Mouse (Mus musculus) heart, postnatal 0 days (tissue): ENCODE measurements around the gene Mrgpre. TPM values are rescaled to one million over a fixed set of nuclear protein-coding genes. Genes with fewer than 3 reads are reported as not detected.
A peak's percentile ranks its signal among the peaks of the same experiment; 100 is the strongest.

ENCODE experiments used
- ATAC-seq: fragments of 200-750 bp; cut with Nextera tagmentation; 2 replicates; pipeline ENCODE4 v1.8.0; 2017; ENCODE audit warnings: low read depth, moderate number of reproducible peaks, moderate library complexity; ENCODE audit not compliant: insufficient read depth
- DNase-seq: peaks from one replicate; pipeline ENCODE4 v3.0.0-alpha.2; 2016; ENCODE audit warnings: low spot score
- H3K27ac ChIP-seq: fragments of 300-500 bp; sonication (generic); 2 replicates; pipeline ENCODE4 v1.5.1; 2014; ENCODE audit warnings: low read depth, mild to moderate bottlenecking
- H3K27me3 ChIP-seq: fragments of 300-500 bp; sonication (generic); 2 replicates; pipeline ENCODE4 v1.6.1; 2014; ENCODE audit warnings: low read length, mixed read lengths; ENCODE audit not compliant: control insufficient read depth, insufficient read depth
- H3K36me3 ChIP-seq: fragments of 300-500 bp; sonication (generic); replicated peaks from 2 replicates; pipeline ENCODE4 v1.6.1; 2014; ENCODE audit warnings: low read length, mixed read lengths; ENCODE audit not compliant: control insufficient read depth, insufficient read depth
- H3K4me1 ChIP-seq: fragments of 300-500 bp; sonication (generic); 2 replicates; pipeline ENCODE4 v1.6.1; 2014; ENCODE audit warnings: antibody characterized with exemption; ENCODE audit not compliant: control insufficient read depth, insufficient read depth
- H3K4me2 ChIP-seq: fragments of 300-500 bp; sonication (generic); 2 replicates; pipeline ENCODE4 v1.6.1; 2014; ENCODE audit warnings: low read depth, mild to moderate bottlenecking, low read length, moderate library complexity
- H3K4me3 ChIP-seq: fragments of 300-500 bp; sonication (generic); 2 replicates; pipeline ENCODE4 v1.5.1; 2014; ENCODE audit warnings: low read depth, low read length
- H3K9ac ChIP-seq: fragments of 300-500 bp; sonication (generic); replicated peaks from 2 replicates; pipeline ENCODE4 v1.6.1; 2014; ENCODE audit warnings: low read depth, low read length, mixed read lengths
- H3K9me3 ChIP-seq: fragments of 300-500 bp; sonication (generic); replicated peaks from 2 replicates; pipeline ENCODE4 v1.6.1; 2016; ENCODE audit warnings: low read length; ENCODE audit not compliant: control insufficient read depth
- CTCF ChIP-seq: IDR thresholded peaks from 2 replicates; pipeline ENCODE4 v1.5.1; 2016; ENCODE audit warnings: antibody characterized with exemption, control low read depth, low read depth
- EP300 ChIP-seq: IDR thresholded peaks from 2 replicates; pipeline ENCODE4 v1.6.1; 2016; ENCODE audit warnings: antibody characterized with exemption, low read depth
- WGBS: fragments of 180-500 bp; shearing (Covaris S2); extraction: QIAGEN DNeasy Blood & Tissue Kit; methylation state at CpG from one replicate; pipeline ENCODE4 v1.1.7; 2014; 5-methylcytosine and 5-hydroxymethylcytosine counted together
- polyA plus RNA-seq: library from polyadenylated mRNA; unstranded; fragments of >200 nt; fragmentation: Nextera tagmentation; extraction: Ambion mirVana; gene quantifications from 2 replicates; pipeline ENCODE4 v1.2.1, GENCODE M21; 2015
- total RNA-seq: library from RNA; depleted of rRNA; stranded (reverse); fragments of >200 nt; gene quantifications from 2 replicates; pipeline ENCODE4 v1.2.3, GENCODE M21; 2014; ENCODE audit warnings: low replicate concordance

Gene Mrgpre
- total and polyA plus RNA-seq, 2 experiments from 2014 or later: 0.92 to 3.9 TPM

DNA sequence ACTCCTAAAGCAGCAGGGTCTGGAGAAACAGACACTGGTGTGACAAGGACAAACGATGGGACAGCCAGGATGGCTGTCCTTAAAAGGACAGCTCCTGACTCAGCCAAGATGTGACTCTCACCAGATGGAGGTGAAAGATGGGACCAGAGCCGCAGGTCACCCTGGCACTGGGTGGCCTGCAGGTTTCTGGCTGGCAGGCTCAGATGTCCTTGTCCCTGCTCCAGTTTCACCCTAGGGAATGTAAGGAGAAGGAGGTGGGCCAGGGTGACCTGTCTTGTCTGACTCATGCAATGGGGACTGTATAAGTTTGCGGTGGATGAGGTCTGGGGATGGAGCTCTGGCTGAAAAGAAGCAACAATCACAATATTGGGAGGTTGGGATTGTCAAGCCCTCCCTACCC lies 31.7 kb downstream of the Mrgpre start:
- Histone ChIP-seq H3K9ac (no peak overlapping the region), H3K27me3 (peaks cover 14% of the 10 kb centered on the region), H3K27ac (no peak overlapping the region), H3K4me2 (no peak overlapping the region), H3K4me1 (no peaks in the 10 kb centered on the region; the same call in 1 of the 2 replicates), H3K4me3 (no peak overlapping the region), H3K9me3 (no peaks in the 10 kb centered on the region), H3K36me3 (no peaks in the 10 kb centered on the region)
- DNase-seq (no peak), ATAC-seq (no peak)
- WGBS: 68% methylated on average over 3 of the region's 3 CpGs
- TF ChIP-seq CTCF (no peak), EP300 (no peak)

GRCm38 (mm10) chr7:143752056-143752455 lies 32.2 kb downstream of the Mrgpre start:
- H3K9ac ChIP-seq: no peak overlapping the region
- 26% methylated on average over 4 of the region's 4 CpGs for WGBS
- H3K27me3 ChIP-seq: peaks cover 14% of the 10 kb centered on the region
- ATAC-seq: no peak
- TF ChIP-seq CTCF: no peak
- TF ChIP-seq EP300: no peak
- H3K27ac ChIP-seq: no peak overlapping the region
- H3K36me3 ChIP-seq: no peaks in the 10 kb centered on the region
- no peak for DNase-seq
- no peak overlapping the region for H3K4me2 ChIP-seq
- H3K9me3 ChIP-seq: no peaks in the 10 kb centered on the region
- H3K4me3 ChIP-seq: no peak overlapping the region
- H3K4me1 ChIP-seq: no peaks in the 10 kb centered on the region; the same call in 1 of the 2 replicates

DNA sequence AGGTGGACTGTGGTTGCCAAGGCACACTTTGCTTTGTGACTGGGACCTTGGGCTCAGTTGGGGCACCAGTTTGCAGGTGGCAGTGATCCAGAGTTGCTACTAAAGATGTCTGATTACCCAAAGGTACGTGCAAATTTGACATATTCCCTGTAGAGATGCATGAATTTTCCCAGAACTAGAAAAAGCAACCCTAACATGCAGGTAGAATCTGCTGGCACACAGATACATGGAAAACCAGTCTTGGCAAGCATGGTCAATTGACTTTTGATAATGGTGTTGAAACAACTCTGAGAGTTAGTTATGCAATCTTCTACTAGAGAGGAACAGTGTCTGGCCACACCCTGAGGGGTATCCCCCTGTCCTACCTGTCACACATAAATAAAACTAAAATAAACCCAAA lies 32.9 kb downstream of the Mrgpre start:
- no peak overlapping the region for H3K4me3 ChIP-seq
- DNase-seq: no peak
- no peak overlapping the region for H3K4me2 ChIP-seq
- H3K9ac ChIP-seq: 0 out of 2 replicates have a peak overlapping the region, but pooled peaks have one; percentile 20
- H3K4me1 ChIP-seq: no peaks in the 10 kb centered on the region; the same call in 1 of the 2 replicates
- ATAC-seq: no peak
- H3K27me3 ChIP-seq: peaks cover 13% of the 10 kb centered on the region
- TF ChIP-seq EP300 (no peak), CTCF (no peak)
- no peaks in the 10 kb centered on the region for H3K9me3 ChIP-seq
- no peak overlapping the region for H3K27ac ChIP-seq
- H3K36me3 ChIP-seq: no peaks in the 10 kb centered on the region
- WGBS: 69% methylated on average over 1 of the region's 1 CpGs

DNA sequence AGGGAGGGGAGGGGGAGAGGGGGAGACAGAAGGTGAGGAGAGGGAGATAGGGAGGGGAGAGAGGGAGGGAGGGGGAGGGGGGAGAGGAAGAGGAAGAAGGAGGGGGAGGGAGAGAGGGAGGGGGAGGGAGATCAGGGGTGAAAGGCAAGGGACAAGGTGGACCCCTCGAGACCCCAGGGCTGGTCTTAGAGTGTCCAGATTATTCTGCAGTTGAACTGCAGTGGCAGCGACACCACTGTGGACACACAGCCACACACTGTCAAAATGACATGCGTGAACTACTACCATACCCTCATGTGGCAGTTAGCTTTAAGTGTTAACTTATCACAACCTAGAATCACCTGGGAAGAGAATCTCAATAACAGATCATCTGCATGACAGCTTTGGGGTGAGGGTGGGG lies 35.3 kb downstream of the Mrgpre start:
- Histone ChIP-seq H3K27me3 (no peaks in the 10 kb centered on the region), H3K4me2 (no peak overlapping the region), H3K27ac (no peak overlapping the region), H3K9ac (no peak overlapping the region), H3K36me3 (no peaks in the 10 kb centered on the region), H3K4me1 (no peaks in the 10 kb centered on the region; the same call in 1 of the 2 replicates), H3K4me3 (no peak overlapping the region), H3K9me3 (no peaks in the 10 kb centered on the region)
- 68% methylated on average over 3 of the region's 3 CpGs for WGBS
- DNase-seq (no peak), ATAC-seq (no peak)
- TF ChIP-seq EP300: no peak
- TF ChIP-seq CTCF: no peak

- peak; percentile 90 for DNase-seq
- no peak overlapping the region for H3K9ac ChIP-seq
Measured at GRCm38 (mm10) chr7:143748041-143748868, 36.0 kb downstream of the Mrgpre start.

More at GRCm38 (mm10) chr7:143748041-143748868, 36.0 kb downstream of the Mrgpre start:
- Histone ChIP-seq H3K9me3 (no peaks in the 10 kb centered on the region), H3K27ac (0 out of 2 replicates have a peak overlapping the region, but pooled peaks have one; percentile 25), H3K4me1 (no peaks in the 10 kb centered on the region; the same call in 1 of the 2 replicates), H3K36me3 (no peaks in the 10 kb centered on the region), H3K4me2 (peak overlapping the region; percentile 50), H3K27me3 (no peaks in the 10 kb centered on the region), H3K4me3 (0 out of 2 replicates have a peak overlapping the region, but pooled peaks have one; percentile 15)
- ATAC-seq: peak; percentile 92
- WGBS: 6% methylated on average over 16 of the region's 16 CpGs
- TF ChIP-seq CTCF: peak; percentile 96
- TF ChIP-seq EP300: no peak
